Mouse (Mus musculus) 3134 (cell line): Measurements from ENCODE around the gene Gm20521.
"Not testable (repeated sequence)": the region's sequence is repeated elsewhere in the genome, so short reads cannot be mapped to it uniquely, and the experiment has no call there.

Experiments
- DNase-seq: peaks from one replicate; pipeline ENCODE4 v3.0.0-alpha.2; 2011; ENCODE audit warnings: low spot score; ENCODE audit not compliant: insufficient read length; ENCODE audit errors: extremely low read depth

The Gm20521 gene

DNA sequence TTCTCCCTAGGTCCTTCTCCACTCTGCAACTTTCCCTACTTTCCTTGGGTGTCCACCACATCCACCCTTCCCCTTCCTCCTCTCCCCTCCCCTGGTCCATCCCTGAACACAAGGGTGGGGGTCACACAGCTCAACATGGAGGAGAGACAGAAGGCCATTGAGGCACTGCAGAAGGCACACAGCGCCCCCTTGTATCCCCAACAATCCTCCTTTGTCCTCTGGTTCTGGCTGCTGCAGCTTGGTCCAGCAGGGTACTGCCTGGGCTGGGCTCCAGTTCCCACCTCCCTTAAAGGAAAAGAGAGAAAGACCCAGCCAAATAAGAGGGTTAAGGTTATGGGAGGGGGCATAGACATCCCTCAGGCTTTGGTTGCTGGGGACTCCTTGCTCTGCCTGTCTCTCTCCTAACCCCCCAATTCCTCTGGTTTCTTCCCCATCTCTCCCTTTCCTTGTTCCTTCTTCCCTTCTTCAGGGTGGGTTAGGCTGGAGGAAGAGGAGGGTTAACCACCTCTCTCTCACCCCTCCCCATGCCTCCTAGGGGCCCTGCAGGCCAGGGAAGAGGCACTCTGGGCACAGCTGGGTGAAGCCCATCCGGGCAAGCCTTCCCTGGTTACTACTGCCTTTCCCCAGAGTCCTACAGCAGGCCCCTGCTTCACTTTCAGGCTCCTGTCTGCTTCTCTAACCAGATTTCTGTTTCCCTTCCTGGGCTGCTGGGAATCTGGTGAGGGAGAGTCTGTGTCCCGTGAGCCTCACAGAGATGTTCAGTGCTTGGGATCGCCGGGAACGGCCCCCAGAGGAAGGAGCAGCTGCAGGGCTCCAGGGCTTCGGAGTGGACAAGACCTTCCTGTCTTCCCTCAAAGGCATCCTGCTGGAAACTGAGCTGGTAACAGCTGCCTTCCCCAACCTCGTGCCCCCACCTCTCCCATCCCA, 52.9 kb downstream of the Gm20521 start, which contains the start of gene Cmtm5:
Gene Cmtm5 (plus strand): TSS at position 358 of the 927 bp plus-strand sequence.
- DNase-seq = no peak

GRCm38 (mm10) chr14:54936831-54937160, 53.6 kb downstream of the Gm20521 start:
- no peak for DNase-seq

DNA sequence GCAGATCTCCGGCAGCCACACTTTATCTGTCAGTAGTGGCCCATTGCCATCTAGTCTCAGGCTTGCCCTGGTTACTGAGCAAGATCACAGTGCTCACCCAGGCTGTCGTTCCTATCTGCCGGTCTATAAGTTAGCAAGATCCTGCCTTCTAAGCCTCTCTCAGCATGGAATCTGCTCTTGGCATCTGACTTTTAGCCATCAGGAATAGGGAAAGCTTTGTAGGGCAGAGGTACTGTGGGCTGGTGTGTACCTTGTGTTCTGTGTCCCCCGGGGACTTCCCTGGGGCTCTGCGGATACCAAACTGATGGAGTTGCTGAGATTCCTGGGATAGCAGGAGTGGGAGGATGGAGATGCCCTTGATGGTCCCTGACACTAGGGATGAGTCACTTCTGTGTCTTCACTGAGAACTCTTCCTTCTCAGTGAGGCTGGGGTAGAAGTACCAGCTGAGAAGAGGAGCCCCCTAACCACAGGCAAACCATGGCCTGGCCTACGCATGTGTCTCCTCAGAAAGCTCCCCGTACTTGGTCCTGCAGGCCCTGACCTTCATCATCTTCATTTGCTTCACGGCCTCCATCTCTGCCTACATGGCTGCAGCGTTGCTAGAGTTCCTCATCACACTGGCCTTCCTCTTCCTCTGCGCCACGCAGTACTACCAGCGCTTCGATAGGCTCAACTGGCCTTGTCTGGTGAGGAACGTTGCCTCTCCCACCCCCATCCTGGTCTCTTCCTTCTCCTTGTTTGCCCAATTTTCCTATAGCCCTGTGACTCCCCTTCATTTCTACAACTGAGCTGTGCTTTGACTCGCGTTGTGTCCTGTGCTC, 54.3 kb downstream of the Gm20521 start:
- no peak for DNase-seq

DNA sequence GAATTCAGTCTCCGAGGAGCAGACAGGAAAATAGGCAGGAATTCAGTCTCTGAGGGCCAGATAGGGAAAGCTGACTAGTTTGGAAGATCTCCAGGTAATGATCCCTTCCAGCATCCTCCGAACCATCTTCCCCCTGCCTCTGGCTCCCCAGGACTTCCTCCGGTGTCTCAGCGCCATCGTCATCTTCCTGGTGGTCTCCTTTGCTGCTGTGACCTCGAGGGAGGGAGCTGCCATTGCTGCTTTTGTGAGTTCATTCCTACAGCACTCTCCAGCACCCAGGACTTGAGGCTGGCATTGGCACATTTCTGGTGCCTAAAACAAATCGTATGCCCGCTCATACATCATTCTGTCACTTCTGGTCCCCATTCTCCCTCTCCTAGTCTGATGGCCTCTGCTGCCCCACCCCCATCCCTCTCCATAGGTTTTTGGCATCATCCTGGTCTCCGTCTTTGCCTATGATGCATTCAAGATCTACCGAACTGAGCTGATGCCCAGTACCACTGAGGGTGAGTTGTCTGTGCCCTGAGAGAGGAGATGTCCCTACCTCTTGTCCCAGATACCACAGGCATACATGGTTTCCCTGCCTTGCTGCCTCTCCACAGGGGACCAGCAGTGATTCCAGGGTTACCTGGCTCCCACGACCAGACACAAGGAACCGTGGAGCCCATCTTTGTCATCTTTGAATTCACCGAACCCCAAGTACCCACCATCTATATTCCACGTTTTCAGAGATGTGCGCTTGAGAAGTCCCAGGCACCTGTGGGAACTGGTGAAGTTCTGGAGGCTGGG, 55.4 kb downstream of the Gm20521 start:
- DNase-seq = no peak

DNA sequence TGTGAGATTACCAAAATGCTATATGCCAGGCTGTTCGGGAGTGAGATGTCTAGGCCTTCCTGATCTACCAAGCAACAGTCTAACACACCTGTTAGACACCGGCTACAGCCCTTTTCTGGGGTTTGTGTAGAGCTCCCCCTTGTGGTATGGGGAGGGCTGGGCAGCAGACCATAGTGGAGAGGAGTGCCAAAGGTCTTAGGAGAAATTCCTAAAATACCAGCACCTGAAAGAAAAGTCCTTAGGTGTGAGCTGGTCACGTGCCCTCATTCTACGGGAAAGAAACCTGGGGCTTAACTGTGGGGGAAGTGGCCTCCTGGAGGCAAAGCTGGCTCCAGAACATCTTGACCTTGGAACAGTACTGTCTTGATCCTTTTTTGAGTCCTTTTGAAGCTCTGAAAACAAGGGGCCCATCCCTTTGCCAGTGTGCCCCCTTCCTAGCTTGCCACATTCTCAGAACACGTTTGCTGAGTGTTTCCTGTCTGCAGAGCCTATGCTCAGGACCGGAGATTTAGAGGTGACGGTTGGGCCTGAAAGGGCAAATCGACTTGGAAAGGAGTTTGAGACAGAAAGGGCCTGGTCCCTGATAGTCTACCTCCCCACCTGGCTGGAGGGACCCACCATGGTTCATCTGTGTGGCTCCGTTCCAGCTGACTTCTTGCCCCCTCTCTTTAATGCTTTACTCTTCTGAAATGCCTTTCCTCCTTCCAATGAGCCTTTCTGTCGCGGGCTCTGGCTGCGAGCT, 56.4 kb downstream of the Gm20521 start:
- no peak for DNase-seq

- DNase-seq = no peak
Measured at GRCm38 (mm10) chr14:54940176-54940530, 56.9 kb downstream of the Gm20521 start.

GRCm38 (mm10) chr14:54941024-54941978, 58.1 kb downstream of the Gm20521 start:
- no peak for DNase-seq

- DNase-seq = no peak
Measured at GRCm38 (mm10) chr14:54942479-54942878, 59.2 kb downstream of the Gm20521 start.

GRCm38 (mm10) chr14:54943971-54944370, 60.7 kb downstream of the Gm20521 start:
- DNase-seq = no peak

- DNase-seq = no peak
Measured at GRCm38 (mm10) chr14:54944939-54945338, 61.7 kb downstream of the Gm20521 start.

DNA sequence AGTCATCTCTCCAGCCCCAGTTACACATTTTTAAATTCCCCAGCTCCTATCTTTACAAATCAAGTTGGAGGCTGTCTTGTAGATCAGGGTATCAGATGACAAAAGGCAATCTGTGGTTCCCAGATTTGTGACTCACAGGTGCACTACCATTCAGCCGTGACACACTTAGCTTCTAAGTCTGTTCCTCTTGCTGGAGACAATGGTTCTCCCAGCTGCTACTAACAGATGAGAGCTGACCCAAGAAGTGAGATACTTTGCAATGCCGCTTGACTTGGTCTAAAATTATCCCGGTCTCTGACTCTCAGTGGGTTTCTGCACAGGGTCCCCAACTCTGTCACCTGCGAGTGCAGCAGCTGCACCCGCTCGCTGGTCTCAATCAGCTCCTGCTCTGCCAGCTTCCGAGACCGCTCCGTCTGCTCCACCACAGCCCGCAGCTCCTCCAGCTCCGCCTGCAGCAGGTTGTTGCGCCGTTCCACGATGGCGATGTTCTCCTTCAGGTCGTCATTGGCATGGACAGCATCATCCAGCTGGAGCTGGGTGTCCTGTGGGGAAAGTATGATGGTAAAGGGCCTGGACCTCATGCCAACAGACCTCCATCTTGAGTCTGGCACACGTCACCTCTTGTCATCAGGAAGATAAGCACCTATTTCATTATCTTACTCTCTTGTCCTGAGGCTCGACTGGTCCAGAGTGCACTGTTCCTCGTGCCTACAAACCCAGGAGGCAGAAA, 62.9 kb downstream of the Gm20521 start:
- DNase-seq = no peak

GRCm38 (mm10) chr14:54947008-54947407, 63.8 kb downstream of the Gm20521 start:
- not testable (repeated sequence) for DNase-seq
